Mouse (Mus musculus): Measurements from ENCODE around the gene Plekhj1. TPM values are rescaled to one million over a fixed set of nuclear protein-coding genes. Genes with fewer than 3 reads are reported as not detected.

Gene Plekhj1
- polyA plus RNA-seq, 1 experiment from 2014 or later: 151 TPM

DNA sequence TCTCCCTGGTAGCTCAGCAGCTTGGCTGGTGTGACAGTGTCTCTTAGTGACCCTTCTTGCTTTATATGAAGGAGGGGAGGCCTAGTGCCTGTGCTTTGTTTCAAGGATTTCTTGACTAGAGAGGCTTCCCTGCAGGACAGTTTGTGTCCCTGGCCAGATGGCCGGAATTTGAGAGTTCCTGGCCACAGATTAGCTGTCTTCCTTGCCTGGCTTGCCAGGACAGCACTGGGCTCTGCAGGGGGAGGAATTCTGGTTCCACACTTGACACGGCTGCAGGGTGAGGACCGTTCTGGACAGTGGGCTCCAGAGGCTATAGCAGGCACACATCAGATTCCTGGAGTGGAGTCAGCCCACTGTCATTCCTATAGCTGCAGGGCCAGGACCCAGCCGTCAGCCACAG lies 22.7 kb downstream of the Plekhj1 start:
- 96% methylated on average over 4 of the region's 4 CpGs for WGBS
- Histone ChIP-seq H3K27ac (ENCODE audit: low read depth, low read length) (no peak overlapping the region), H3K9ac (ENCODE audit: low read length) (no peak overlapping the region), H3K36me3 (ENCODE audit: control insufficient read depth, insufficient read depth, low read length) (peaks cover 13% of the 10 kb centered on the region), H3K4me1 (ENCODE audit: control insufficient read depth, insufficient read depth, low read length) (no peaks in the 10 kb centered on the region), H3K4me3 (ENCODE audit: low read depth, low read length) (no peak overlapping the region), H3K27me3 (ENCODE audit: control insufficient read depth, insufficient read depth, low read length) (no peaks in the 10 kb centered on the region), H3K4me2 (no peak overlapping the region), H3K9me3 (ENCODE audit: control insufficient read depth, low read length) (no peaks in the 10 kb centered on the region)
- DNase-seq (ENCODE audit: low spot score, missing footprints) (no peak), ATAC-seq (ENCODE audit: low FRiP score) (no peak)

DNA sequence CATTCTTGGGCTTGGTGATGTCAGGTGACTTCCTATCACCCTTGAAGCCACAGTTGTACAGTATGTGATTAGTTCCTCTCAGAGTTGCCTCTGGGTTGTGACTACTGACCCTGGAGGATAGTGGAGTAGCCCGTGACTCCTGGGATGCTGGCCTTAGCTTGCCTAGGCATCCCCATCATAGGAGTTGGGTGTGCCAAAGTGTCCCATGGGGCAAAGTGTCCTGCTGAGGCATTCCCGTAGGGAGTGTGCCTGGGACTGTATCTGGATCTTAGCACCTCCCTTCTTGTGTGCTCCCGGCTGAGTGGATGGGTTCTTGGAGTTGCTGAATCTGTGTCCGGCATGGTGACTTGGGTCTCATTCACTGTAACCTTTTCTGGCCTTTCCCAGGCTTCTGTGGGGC lies 23.4 kb downstream of the Plekhj1 start:
- Histone ChIP-seq H3K9me3 (ENCODE audit: control insufficient read depth, low read length) (no peaks in the 10 kb centered on the region), H3K4me2 (no peak overlapping the region), H3K4me3 (ENCODE audit: low read depth, low read length) (no peak overlapping the region), H3K4me1 (ENCODE audit: control insufficient read depth, insufficient read depth, low read length) (no peaks in the 10 kb centered on the region), H3K27ac (ENCODE audit: low read depth, low read length) (no peak overlapping the region), H3K36me3 (ENCODE audit: control insufficient read depth, insufficient read depth, low read length) (peaks cover 17% of the 10 kb centered on the region), H3K9ac (ENCODE audit: low read length) (no peak overlapping the region), H3K27me3 (ENCODE audit: control insufficient read depth, insufficient read depth, low read length) (no peaks in the 10 kb centered on the region)
- ATAC-seq (ENCODE audit: low FRiP score) (no peak), DNase-seq (ENCODE audit: low spot score, missing footprints) (no peak)
- 92% methylated on average over 4 of the region's 4 CpGs for WGBS

DNA sequence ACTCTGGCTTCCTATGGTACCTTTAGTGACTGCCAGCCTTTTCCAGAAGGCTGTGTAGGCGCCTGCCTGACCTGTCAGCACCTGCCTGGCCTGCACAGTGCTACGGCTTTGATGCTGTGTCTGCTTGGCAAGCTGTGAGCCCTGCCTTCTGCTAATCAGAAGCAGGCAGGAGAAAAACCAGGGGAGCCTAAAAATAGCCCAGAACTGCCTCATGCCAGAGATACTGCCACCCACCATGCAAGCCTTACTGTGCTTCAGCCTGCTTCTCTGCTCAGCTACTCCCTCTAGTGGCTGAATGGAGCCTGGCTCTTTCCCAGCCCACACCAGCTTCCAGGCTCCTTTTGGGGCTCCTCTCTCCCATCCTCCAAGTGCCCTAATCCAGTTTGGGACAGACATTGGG lies 23.9 kb downstream of the Plekhj1 start:
- Histone ChIP-seq H3K36me3 (ENCODE audit: control insufficient read depth, insufficient read depth, low read length) (peaks cover 19% of the 10 kb centered on the region), H3K4me1 (ENCODE audit: control insufficient read depth, insufficient read depth, low read length) (no peaks in the 10 kb centered on the region), H3K4me2 (no peak overlapping the region), H3K9me3 (ENCODE audit: control insufficient read depth, low read length) (no peaks in the 10 kb centered on the region), H3K4me3 (ENCODE audit: low read depth, low read length) (no peak overlapping the region), H3K27me3 (ENCODE audit: control insufficient read depth, insufficient read depth, low read length) (no peaks in the 10 kb centered on the region), H3K9ac (ENCODE audit: low read length) (no peak overlapping the region), H3K27ac (ENCODE audit: low read depth, low read length) (no peak overlapping the region)
- DNase-seq (ENCODE audit: low spot score, missing footprints) (peak; percentile 97), ATAC-seq (ENCODE audit: low FRiP score) (no peak)
- 78% methylated on average over 2 of the region's 2 CpGs for WGBS

DNA sequence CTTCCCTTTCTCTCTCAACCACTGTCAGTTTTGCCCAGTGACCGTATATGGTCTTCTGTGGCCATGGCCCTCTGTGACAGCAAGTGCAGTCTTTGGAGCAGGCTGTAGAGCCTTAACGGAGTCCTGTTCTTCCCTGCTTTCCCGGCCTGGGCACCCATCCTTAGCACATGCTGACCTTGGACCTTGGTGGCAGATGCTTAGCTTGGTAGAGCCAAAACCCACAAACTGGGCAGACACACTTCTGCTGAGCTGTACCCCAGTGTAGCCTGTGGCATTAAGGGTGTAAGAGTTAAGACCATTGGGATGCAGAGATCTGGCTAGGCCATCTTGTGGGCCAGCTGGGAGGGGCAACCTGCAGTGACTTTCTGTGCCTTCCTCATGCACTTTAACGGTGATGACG lies 24.6 kb downstream of the Plekhj1 start:
- H3K4me3 ChIP-seq (ENCODE audit: low read depth, low read length): no peak overlapping the region
- H3K4me1 ChIP-seq (ENCODE audit: control insufficient read depth, insufficient read depth, low read length): no peaks in the 10 kb centered on the region
- peaks cover 21% of the 10 kb centered on the region for H3K36me3 ChIP-seq (ENCODE audit: control insufficient read depth, insufficient read depth, low read length)
- H3K27ac ChIP-seq (ENCODE audit: low read depth, low read length): no peak overlapping the region
- no peak overlapping the region for H3K9ac ChIP-seq (ENCODE audit: low read length)
- no peak for DNase-seq (ENCODE audit: low spot score, missing footprints)
- H3K4me2 ChIP-seq: no peak overlapping the region
- H3K27me3 ChIP-seq (ENCODE audit: control insufficient read depth, insufficient read depth, low read length): no peaks in the 10 kb centered on the region
- no peaks in the 10 kb centered on the region for H3K9me3 ChIP-seq (ENCODE audit: control insufficient read depth, low read length)
- no peak for ATAC-seq (ENCODE audit: low FRiP score)
- 92% methylated on average over 5 of the region's 5 CpGs for WGBS

GRCm38 (mm10) chr10:80768365-80768764 lies 30.1 kb downstream of the Plekhj1 start:
- Histone ChIP-seq H3K4me3 (ENCODE audit: low read depth, low read length) (no peak overlapping the region), H3K4me1 (ENCODE audit: control insufficient read depth, insufficient read depth, low read length) (no peaks in the 10 kb centered on the region), H3K36me3 (ENCODE audit: control insufficient read depth, insufficient read depth, low read length) (peaks cover 18% of the 10 kb centered on the region; the same call in 1 of the 2 replicates), H3K4me2 (no peak overlapping the region), H3K9me3 (ENCODE audit: control insufficient read depth, low read length) (no peaks in the 10 kb centered on the region), H3K27me3 (ENCODE audit: control insufficient read depth, insufficient read depth, low read length) (no peaks in the 10 kb centered on the region), H3K9ac (ENCODE audit: low read length) (no peak overlapping the region), H3K27ac (ENCODE audit: low read depth, low read length) (no peak overlapping the region)
- ATAC-seq (ENCODE audit: low FRiP score): no peak
- 87% methylated on average over 6 of the region's 6 CpGs for WGBS
- no peak for DNase-seq (ENCODE audit: low spot score, missing footprints)

DNA sequence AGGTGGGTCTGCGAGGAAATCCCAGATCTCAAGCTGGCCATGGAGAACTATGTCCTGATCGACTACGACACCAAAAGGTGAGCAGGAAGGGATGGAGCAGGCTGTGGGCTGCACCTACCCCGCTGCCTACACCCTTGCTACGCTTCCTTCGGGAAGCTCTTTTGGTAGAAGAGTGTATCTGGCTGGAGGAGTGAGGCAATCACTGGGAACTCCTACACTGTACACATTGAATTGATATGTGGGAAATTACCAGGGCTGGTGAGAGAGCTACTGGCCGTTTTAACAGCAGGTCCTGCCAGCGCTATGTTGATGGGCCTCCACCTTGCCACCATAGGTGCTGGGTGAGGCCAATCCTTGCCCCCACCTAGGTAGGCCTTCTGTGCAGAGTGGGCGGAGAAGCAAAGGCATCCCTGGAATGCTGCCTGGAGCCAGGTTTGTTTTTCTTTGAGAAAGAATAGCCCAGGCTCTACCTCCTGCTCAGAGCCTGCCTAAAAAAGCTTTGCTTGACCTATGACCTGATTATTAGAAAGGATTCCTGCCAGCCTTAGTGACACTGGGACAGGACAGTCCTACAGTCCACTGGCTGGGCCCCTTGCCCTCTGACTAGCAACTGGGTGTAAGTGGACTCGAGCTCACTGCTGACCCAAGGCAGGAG lies 32.1 kb downstream of the Plekhj1 start:
- ATAC-seq (ENCODE audit: low FRiP score): no peak
- Histone ChIP-seq H3K9ac (ENCODE audit: low read length) (no peak overlapping the region), H3K9me3 (ENCODE audit: control insufficient read depth, low read length) (no peaks in the 10 kb centered on the region), H3K27me3 (ENCODE audit: control insufficient read depth, insufficient read depth, low read length) (no peaks in the 10 kb centered on the region), H3K27ac (ENCODE audit: low read depth, low read length) (no peak overlapping the region), H3K4me1 (ENCODE audit: control insufficient read depth, insufficient read depth, low read length) (no peaks in the 10 kb centered on the region), H3K4me3 (ENCODE audit: low read depth, low read length) (no peak overlapping the region), H3K36me3 (ENCODE audit: control insufficient read depth, insufficient read depth, low read length) (peaks cover 16% of the 10 kb centered on the region; the same call in 1 of the 2 replicates), H3K4me2 (no peak overlapping the region)
- no peak for DNase-seq (ENCODE audit: low spot score, missing footprints)
- WGBS: 81% methylated on average over 10 of the region's 10 CpGs

DNA sequence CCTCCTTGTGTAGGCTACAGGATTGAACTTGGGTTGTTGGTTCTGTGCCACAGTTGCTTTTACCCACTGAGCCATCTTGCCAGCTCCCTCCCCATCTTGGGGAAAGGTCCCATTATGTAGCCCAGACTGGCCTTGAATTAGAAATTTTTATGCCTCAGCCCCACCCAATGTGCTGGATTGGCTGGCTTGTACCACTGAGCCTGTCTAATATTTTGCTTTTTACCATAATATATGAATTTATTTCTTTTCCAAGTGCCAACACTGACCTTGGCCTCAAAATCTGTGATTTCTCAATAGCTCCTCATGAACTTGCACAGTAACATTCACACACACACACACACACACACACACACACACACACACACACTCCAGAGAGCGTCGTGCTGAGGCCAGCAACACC lies 32.7 kb downstream of the Plekhj1 start:
- Histone ChIP-seq H3K4me3 (ENCODE audit: low read depth, low read length) (no peak overlapping the region), H3K9ac (ENCODE audit: low read length) (no peak overlapping the region), H3K4me1 (ENCODE audit: control insufficient read depth, insufficient read depth, low read length) (no peaks in the 10 kb centered on the region), H3K27ac (ENCODE audit: low read depth, low read length) (no peak overlapping the region), H3K36me3 (ENCODE audit: control insufficient read depth, insufficient read depth, low read length) (peaks cover 13% of the 10 kb centered on the region; the same call in 1 of the 2 replicates), H3K9me3 (ENCODE audit: control insufficient read depth, low read length) (no peaks in the 10 kb centered on the region), H3K27me3 (ENCODE audit: control insufficient read depth, insufficient read depth, low read length) (no peaks in the 10 kb centered on the region), H3K4me2 (no peak overlapping the region)
- WGBS: 90% methylated on average over 2 of the region's 2 CpGs
- ATAC-seq (ENCODE audit: low FRiP score): no peak
- no peak for DNase-seq (ENCODE audit: low spot score, missing footprints)

GRCm38 (mm10) chr10:80763502-80763901 lies 34.9 kb downstream of the Plekhj1 start:
- no peaks in the 10 kb centered on the region for H3K9me3 ChIP-seq (ENCODE audit: control insufficient read depth, low read length)
- no peaks in the 10 kb centered on the region for H3K27me3 ChIP-seq (ENCODE audit: control insufficient read depth, insufficient read depth, low read length)
- no peak overlapping the region for H3K4me3 ChIP-seq (ENCODE audit: low read depth, low read length)
- WGBS: 85% methylated on average over 2 of the region's 2 CpGs
- no peaks in the 10 kb centered on the region for H3K4me1 ChIP-seq (ENCODE audit: control insufficient read depth, insufficient read depth, low read length)
- H3K4me2 ChIP-seq: no peak overlapping the region
- DNase-seq (ENCODE audit: low spot score, missing footprints) (no peak), ATAC-seq (ENCODE audit: low FRiP score) (no peak)
- H3K36me3 ChIP-seq (ENCODE audit: control insufficient read depth, insufficient read depth, low read length): 0 out of 2 replicates have a peak, but pooled peaks cover 5% of the 10 kb centered on the region
- H3K9ac ChIP-seq (ENCODE audit: low read length): no peak overlapping the region
- no peak overlapping the region for H3K27ac ChIP-seq (ENCODE audit: low read depth, low read length)

- 82% methylated on average over 3 of the region's 3 CpGs for WGBS
- ATAC-seq (ENCODE audit: low FRiP score) (no peak), DNase-seq (ENCODE audit: low spot score, missing footprints) (no peak)
- Histone ChIP-seq H3K4me2 (no peak overlapping the region), H3K27me3 (ENCODE audit: control insufficient read depth, insufficient read depth, low read length) (no peaks in the 10 kb centered on the region), H3K4me1 (ENCODE audit: control insufficient read depth, insufficient read depth, low read length) (peaks cover 10% of the 10 kb centered on the region), H3K4me3 (ENCODE audit: low read depth, low read length) (no peak overlapping the region), H3K27ac (ENCODE audit: low read depth, low read length) (no peak overlapping the region), H3K9me3 (ENCODE audit: control insufficient read depth, low read length) (no peaks in the 10 kb centered on the region), H3K9ac (ENCODE audit: low read length) (no peak overlapping the region), H3K36me3 (ENCODE audit: control insufficient read depth, insufficient read depth, low read length) (no peaks in the 10 kb centered on the region)
These were observed 36.6 kb downstream of the Plekhj1 start for GRCm38 (mm10) chr10:80761821-80762220.
